Mouse (Mus musculus): ENCODE results near the gene Ap5s1. TPM values are rescaled to one million over a fixed set of nuclear protein-coding genes. Genes with fewer than 3 reads are reported as not detected.

Gene Ap5s1
- 3.0 to 15.2 TPM (median 13.2 TPM) in 3 replicates for total RNA-seq (2017)

DNA sequence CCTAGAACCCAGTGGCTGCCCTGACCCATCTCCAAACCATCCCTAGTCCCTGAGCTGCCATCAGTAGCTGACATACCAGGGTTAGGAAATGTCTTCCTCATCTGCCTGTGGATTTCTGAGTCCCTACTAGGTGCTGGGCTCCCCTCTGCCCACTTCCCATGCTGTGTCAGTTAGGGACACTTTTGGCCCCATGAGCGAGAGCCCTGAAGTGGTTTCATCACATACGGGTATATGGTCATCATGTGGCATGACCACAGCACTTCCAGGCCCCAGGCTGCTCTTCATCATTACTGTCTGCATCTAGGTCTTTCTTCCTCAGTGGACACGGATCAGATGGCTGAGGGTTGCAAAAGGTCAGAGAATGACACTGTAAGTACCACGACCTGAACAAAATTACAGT lies at the start of gene Ap5s1:
Ap5s1 (plus strand) TSS at position 301 of the 400 bp plus-strand sequence.
- no peak for ATAC-seq (replicated peaks; ENCODE audit: insufficient number of reproducible peaks, low FRiP score, low TSS enrichment, poor library complexity, severe bottlenecking)

DNA sequence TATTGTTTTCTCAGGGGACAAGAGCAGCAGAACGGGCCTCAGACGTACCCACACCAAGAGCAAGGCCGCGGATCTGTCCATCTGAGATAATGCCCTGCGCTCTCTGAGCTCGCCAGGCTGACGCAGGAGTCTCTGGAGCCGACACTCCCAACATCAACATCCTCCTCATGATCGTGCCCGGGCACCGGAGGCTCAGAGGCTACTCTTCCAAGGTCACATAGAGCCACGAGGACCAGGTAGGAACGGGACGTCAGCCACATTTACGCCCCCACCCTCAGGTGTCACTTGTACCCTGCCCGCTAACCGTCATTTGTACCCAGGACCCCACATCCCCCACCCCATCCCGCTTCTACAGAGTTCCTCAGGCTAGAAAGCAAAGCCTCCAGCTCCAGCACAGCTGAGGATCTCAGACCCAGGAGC lies 47.4 kb upstream of the Ap5s1 start:
- 0 out of 2 replicates have a peak, but pooled peaks have one; percentile 7 for ATAC-seq (replicated peaks; ENCODE audit: insufficient number of reproducible peaks, low FRiP score, low TSS enrichment, poor library complexity, severe bottlenecking)

DNA sequence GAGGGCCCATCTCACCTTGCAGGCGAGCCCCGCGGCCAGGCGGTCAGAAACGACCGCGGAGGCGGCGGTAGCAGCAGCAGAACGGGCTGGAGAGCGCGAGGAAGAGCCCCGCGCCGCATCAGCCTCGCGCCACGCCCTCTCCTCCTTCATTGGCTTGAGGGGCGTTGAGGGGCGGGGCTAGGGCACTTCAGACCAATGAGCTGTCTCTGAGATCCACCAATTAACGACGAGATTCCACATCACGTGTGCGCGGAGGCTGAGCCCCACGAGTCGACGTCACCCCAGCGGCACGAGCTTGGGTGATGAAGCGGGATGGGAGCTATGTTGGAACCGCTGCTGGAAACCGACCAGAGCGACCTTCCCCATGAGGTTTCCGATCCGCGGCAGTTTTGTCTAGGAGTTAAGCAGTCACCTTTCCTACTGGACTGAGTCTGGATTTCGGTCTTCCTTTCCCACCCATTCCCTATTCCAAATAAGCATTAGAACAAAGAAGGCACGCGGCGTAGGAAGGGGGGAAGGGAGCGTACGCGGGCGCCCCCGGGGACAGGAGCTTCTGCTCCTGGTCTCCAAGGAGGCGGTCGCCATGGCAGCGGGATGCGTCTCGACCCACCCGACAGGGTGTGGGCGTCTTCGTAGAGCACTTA lies 46.8 kb upstream of the Ap5s1 start, which contains the start of gene 1700037H04Rik:
1700037H04Rik (minus strand) TSS at position 144 of the 644 bp plus-strand sequence.
- ATAC-seq (replicated peaks; ENCODE audit: insufficient number of reproducible peaks, low FRiP score, low TSS enrichment, poor library complexity, severe bottlenecking), result peak; percentile 100

DNA sequence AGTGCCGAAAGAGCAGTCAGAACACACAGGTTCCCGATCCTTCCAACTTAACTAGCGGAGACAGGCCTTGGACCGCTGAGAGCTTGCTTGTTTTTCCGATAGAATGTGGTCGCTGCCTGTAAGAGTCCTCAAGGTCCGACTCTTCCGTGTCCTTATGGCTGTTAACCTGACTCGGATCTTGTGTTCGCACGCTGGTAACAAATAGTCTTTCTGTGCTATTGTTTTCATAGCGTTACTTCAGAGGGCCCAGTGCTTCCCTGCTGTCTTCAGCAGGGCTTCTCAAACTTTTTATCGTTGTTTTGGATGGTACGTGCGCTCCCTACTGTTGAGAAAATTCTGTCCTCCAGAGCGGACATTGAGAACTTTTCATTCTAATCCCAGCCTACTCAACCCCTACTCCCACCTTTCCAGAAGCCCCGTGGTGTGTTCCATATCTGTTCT lies 46.2 kb upstream of the Ap5s1 start:
- no peak for ATAC-seq (replicated peaks; ENCODE audit: insufficient number of reproducible peaks, low FRiP score, low TSS enrichment, poor library complexity, severe bottlenecking)

DNA sequence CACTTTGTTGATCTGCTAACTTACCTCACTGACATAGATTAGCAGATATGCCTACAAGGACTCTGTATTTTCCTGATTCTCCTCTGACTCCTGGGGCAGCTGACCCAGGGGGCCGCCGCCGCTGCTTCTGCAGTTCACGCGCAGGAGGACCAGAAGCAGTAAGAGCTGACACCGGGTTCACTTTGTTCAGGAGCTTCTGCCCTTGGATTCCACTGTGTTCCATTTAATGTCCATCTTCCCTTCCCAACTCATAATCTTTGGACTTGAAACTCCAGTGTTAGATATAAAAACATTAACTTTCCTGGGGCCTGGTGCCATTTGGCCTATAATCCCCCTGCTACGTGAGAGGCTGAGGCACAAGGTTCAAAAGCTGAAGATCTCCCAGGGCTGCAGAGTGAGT lies 43.0 kb upstream of the Ap5s1 start:
- no peak for ATAC-seq (replicated peaks; ENCODE audit: insufficient number of reproducible peaks, low FRiP score, low TSS enrichment, poor library complexity, severe bottlenecking)

DNA sequence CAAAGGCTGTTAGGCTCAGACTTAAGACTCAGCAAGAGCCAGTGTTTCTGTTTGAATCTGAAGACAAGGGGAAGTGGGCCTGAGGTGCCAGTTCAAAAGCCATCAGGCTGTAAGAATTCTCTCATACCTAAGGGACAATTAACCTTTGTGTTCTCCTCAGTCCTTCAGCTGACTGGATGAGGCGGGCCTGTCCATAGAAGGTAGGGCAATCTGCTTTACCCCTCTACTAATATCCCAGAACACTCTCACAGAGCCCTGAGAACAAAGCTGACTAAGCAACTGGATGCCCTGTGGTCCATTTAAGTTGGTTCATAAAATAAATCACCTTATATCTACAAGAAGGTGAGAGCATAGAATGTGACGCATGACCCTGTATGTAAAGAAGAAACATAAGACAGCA lies 40.7 kb upstream of the Ap5s1 start:
- ATAC-seq (replicated peaks; ENCODE audit: insufficient number of reproducible peaks, low FRiP score, low TSS enrichment, poor library complexity, severe bottlenecking), result no peak

DNA sequence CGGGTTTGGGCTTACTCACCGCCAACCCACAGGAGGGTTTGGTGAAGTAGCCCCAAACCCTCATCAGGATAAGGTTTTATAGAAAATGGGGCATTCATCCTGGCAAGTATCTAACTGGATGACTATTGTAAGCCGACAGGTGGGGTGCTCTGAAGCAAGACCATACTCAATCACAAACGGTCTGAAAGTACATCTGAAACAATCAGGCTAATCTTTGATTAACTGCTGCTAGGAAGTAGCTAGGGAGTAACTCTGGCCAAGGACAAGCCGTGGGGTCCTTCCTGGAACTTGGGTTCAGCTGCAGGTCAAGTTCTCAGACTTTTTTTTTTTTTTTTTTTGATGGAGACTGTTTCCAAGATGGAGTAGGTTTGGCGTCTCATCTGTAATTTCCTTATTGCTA lies 38.9 kb upstream of the Ap5s1 start:
- ATAC-seq (replicated peaks; ENCODE audit: insufficient number of reproducible peaks, low FRiP score, low TSS enrichment, poor library complexity, severe bottlenecking), result no peak

DNA sequence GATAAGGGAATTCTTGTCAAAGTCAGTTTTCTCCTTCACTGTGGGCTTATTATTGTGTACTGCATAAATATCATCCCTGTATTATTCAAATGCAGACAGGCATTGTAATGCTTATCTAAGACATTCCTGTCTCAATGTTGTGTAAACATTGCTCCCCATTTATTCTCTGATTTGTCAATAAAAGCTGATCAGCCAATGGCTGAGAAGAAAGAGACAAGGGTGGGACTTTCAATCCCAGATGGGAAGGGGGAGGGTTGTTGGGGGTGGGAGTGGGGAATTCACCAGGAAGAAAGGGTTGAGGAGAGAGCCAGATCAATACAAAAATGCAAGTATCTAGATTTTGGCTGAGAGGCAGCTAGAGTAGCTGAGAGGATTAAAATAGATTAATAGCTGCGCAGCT lies 38.0 kb upstream of the Ap5s1 start:
- ATAC-seq (replicated peaks; ENCODE audit: insufficient number of reproducible peaks, low FRiP score, low TSS enrichment, poor library complexity, severe bottlenecking), result no peak

DNA sequence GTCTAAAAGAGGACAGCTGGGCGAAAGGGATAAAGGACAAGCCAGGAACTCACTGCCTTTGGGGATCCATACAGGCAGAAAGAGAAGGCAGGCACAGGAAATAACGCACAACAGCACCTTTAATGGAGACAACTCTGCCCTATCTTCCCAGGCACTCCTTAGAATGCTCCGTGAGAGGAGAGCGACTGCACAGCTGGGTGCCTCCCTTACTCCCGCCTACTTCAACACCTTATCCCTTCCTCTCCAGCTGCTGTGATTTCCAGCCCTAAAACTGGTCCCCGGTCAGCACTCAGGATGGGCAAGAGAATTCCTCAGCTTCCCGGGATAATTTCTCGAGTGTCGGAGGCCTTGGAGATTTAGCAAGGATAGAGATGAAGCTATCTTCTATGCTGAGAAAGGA lies 35.9 kb upstream of the Ap5s1 start:
- ATAC-seq (replicated peaks; ENCODE audit: insufficient number of reproducible peaks, low FRiP score, low TSS enrichment, poor library complexity, severe bottlenecking), result no peak

DNA sequence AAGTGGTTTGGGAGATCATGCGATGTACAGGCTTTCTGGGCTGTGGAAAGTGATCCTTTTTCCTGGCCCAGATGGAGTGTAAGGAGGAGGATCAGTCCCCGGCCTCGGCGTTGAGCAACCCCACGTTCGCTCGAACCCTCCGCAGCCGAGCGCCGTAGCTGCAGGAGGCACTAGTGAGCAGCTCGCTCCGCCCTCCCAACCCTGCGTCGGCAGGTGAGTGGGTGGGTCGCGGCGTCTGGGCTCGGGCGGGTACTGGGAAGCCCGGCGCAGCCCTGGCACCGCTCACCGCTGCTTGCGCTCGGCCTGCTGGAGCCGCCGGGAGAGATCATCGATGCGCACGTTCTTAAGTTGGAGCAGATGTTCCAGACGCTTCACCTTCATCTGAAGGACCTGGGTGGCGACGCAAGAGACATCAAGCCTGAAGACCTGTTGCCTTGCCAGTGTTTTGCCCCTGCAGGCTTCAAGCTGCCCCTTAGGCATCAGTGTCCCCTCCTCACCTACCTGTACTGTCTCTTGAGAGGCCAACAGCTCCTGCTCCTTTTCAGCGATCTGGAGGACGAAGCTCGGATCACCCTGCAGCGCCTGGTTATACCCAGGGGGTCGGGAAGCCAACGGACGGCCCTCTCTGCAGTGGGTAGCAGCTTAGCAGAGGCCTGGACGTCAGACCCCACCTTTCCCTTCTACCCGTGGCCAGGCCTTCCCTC lies 35.3 kb upstream of the Ap5s1 start:
- ATAC-seq (replicated peaks; ENCODE audit: insufficient number of reproducible peaks, low FRiP score, low TSS enrichment, poor library complexity, severe bottlenecking), result no peak

DNA sequence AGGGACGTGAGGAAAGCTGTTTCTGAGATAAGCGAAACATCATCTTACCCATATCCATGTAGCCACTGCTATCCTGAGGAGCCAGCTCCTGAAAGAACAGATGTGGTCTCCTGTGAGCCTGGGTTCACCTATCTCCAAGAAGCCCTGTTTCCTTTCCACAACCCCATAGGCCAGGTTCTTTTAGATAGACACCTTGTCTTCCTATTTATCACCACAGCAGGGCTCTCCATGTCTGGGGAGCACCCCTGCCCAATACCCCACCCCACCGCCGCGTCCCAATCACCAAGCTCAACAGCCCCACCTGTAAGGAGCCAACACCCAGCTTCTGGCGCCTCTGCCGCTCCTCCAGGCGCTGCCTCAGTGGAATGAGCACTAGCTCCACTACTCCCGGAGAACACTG lies 34.6 kb upstream of the Ap5s1 start:
- no peak for ATAC-seq (replicated peaks; ENCODE audit: insufficient number of reproducible peaks, low FRiP score, low TSS enrichment, poor library complexity, severe bottlenecking)

DNA sequence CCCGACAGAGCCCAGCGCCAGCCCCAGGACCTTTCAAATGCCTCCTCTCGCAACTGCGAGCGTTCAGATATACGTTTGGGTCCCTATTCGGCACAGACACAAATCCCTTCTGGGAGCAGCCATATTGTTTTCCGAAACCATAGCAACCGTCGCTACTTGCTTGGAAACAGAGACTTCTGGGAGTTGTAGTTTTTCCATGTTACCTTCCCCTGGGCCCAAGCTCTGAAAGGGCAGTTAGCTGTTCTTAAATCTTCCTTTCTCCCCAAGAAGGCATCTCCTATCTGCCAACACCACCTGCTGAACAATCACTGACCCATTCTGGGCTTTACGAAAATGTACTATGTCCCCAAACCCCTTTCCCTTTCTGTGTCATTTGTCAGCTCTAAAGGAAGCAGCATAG lies 32.2 kb upstream of the Ap5s1 start:
- peak; percentile 67 for ATAC-seq (replicated peaks; ENCODE audit: insufficient number of reproducible peaks, low FRiP score, low TSS enrichment, poor library complexity, severe bottlenecking)

DNA sequence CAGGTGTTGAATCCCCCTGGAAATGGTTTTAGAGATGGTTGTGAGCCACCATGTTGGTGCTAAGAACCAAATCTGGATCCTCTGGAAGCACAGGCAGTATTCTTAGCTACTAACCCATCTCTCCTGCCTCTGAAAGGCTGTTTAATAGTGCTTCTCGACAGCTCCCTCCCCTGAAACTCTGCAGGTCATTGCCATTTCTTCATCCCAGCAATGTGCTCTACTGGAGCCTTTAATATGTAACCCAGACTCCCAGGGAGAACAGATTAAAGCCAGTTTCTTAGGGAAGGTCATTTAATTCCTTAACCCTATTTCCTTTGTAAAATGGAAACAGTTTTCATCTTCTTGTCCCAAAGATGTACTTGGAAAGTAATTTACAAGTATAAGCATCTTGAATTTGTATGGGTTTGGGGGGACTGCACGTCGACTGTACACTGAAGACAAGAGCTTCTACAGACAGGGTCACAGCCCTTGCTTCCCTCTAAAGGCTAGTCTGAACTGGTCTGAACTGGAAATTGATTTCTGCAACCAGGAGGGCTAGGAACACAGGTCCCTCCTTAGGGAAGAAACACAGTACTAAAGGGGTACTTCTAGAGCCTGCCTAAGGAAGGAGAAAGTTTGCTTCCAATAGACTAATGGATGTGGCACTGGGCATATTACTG lies 31.5 kb upstream of the Ap5s1 start:
- no peak for ATAC-seq (replicated peaks; ENCODE audit: insufficient number of reproducible peaks, low FRiP score, low TSS enrichment, poor library complexity, severe bottlenecking)

DNA sequence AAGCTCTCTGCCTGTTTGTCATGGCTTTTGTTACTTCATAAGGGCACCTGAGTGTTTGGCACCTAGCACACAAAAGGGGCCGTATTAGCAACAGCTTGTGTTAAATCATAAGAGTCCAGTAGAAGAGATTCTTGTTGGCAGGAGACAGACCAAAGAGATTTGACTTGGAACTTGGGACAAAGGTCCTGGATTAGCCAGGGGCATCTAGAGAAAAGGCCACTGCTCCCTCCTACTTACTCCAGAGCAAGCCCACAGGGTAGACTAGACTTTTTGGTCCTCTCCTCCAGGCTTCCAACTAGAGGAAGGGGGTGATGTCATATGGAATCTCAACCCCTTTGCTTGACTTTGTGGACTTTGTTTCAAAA lies 31.0 kb upstream of the Ap5s1 start:
- no peak for ATAC-seq (replicated peaks; ENCODE audit: insufficient number of reproducible peaks, low FRiP score, low TSS enrichment, poor library complexity, severe bottlenecking)

DNA sequence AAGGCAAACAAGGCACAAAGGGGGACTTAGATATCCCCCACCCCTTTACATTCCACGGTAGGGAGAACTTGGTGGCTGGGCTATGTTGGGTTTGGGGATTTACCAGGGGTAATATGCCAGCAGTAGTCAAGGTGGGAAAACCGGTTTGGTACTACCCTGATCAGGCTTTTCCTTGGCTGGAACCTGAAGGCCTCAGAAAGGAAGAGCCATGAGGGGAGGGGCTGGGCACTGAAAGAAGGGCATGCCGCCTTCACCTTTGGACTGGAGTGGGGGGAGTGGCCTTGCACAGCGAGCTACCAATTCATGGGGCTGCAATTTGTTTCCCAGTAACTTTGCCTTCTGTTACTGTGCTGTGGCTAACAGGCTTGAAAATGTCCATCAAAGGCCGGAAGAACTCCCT lies 30.4 kb upstream of the Ap5s1 start:
- no peak for ATAC-seq (replicated peaks; ENCODE audit: insufficient number of reproducible peaks, low FRiP score, low TSS enrichment, poor library complexity, severe bottlenecking)

DNA sequence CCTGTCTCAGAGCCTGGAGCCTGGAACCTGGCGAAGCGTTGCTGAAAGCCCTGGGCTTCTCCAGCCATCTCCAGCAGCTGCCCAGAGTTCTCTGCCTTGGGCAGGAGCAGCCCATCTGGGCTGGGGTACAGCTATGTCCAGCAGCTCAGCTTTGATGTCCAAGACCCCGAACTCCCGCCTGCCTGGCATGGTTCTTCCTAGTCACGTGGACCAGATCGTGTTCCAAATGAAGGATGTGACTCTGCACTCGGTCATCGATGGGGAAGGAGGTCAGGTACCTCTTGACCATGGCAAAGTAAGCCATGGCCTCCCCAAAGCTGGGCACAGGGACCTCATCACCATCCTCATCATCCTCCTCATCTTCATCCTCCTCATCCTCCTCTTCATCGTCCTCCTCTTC lies 28.9 kb upstream of the Ap5s1 start:
- no peak for ATAC-seq (replicated peaks; ENCODE audit: insufficient number of reproducible peaks, low FRiP score, low TSS enrichment, poor library complexity, severe bottlenecking)

DNA sequence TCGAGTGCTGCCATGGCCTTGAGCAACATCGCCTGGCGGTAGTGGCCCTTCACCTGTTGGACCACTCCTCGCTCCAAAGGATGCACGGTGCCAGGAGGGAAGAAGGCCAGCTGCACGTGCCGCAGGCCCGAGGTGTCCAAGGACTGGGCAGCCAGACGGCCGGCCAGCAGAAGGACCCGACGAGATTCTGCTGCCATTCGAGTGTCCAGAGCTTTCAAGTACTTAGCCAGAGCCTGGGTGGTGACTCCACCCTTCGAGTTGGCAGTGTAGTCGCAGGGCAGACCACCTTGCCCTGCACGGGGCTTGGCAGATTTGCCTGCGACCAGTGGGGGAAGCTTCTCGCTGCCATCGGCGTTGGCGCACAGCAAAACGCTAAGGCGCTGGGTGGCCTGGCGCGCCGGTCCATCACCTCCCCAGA lies 28.0 kb upstream of the Ap5s1 start:
- ATAC-seq (replicated peaks; ENCODE audit: insufficient number of reproducible peaks, low FRiP score, low TSS enrichment, poor library complexity, severe bottlenecking), result no peak

DNA sequence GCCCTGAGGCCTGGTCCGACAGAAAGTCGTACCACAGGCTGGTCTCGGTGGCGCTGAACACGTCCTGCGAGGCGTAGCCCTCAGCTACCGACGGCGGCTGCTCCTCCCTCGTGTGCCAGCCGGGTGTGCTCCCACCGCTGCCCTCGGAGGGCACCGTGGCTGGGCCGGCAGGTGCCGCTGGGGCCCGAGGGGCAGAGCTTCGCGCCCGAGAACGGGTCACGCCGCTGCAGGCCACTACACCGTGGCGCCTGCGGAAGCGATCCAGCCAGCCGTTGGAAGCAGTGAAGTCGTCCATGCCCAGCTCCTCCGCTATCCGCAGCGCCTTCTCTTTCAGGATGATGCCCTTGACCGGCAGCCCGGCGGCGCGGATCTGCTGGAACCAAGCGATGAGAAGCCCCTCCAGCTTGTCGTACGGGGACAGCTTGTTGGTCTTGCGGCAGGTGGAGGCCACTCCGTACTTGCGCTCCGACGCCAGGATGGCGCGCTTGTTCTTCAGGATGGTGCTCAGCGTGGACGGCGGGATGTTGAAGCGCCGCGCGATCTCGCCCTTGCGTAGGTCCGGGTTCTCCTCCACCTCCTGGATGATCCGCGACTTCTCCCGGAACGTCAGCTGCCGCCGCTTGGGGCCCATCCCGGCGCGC lies 27.5 kb upstream of the Ap5s1 start:
- peak; percentile 36; the same call in 1 of the 2 replicates for ATAC-seq (replicated peaks; ENCODE audit: insufficient number of reproducible peaks, low FRiP score, low TSS enrichment, poor library complexity, severe bottlenecking)

DNA sequence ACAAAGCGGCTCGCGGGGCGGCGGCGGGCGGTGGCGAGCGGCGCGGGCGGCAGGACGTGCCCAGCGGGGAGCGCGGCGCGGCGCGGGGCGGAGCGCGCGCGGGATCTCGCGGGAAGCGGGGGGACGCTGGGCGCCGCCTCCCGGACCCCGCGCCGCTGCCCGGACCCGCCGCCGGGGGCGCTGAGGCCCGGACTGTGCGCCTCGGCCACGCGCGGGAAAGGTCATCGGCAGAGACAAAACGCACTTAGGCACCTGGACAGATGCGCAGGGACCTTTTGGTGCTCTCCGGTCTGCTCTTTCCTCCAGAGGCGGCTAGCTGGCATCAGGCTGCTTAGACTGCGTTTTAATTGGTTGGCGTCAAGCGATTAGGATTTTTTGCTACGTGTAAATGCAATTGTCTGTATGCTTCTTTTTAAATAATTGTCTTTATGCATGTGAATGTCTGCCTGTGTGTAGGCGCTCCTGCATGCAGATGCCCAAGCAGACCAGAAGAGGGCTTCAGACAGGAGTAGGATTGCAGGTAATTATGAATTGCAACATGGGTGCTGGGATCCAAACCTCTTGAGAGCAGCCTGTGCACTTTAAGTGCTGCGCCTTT lies 26.8 kb upstream of the Ap5s1 start, which contains the start of gene Cenpb:
Cenpb (minus strand) TSS at position 78 of the 598 bp plus-strand sequence.
- peak; percentile 37; the same call in 1 of the 2 replicates for ATAC-seq (replicated peaks; ENCODE audit: insufficient number of reproducible peaks, low FRiP score, low TSS enrichment, poor library complexity, severe bottlenecking)
